Mouse (Mus musculus) limb, embryonic 15.5 days (tissue): Measurements from ENCODE around the gene Dclk1. TPM values are rescaled to one million over a fixed set of nuclear protein-coding genes. Genes with fewer than 3 reads are reported as not detected.

Experiments used
- ATAC-seq: fragments of 200-750 bp; cut with Nextera tagmentation; 2 replicates; pipeline ENCODE4 v1.8.0; 2017; ENCODE audit warnings: low read depth, moderate TSS enrichment; ENCODE audit not compliant: insufficient number of reproducible peaks, low FRiP score, low TSS enrichment
- H3K27ac ChIP-seq: fragments of 300-500 bp; sonication (generic); 2 replicates; pipeline ENCODE4 v1.5.1; 2015; ENCODE audit warnings: moderate library complexity, mild to moderate bottlenecking, inconsistent platforms
- H3K27me3 ChIP-seq: fragments of 300-500 bp; sonication (generic); 2 replicates; pipeline ENCODE4 v1.6.1; 2015; ENCODE audit warnings: inconsistent platforms
- H3K36me3 ChIP-seq: fragments of 300-500 bp; sonication (generic); 2 replicates; pipeline ENCODE4 v1.6.1; 2015; ENCODE audit warnings: inconsistent platforms
- H3K4me1 ChIP-seq: fragments of 300-500 bp; sonication (generic); 2 replicates; pipeline ENCODE4 v1.6.1; 2015; ENCODE audit warnings: inconsistent platforms
- H3K4me2 ChIP-seq: fragments of 300-500 bp; sonication (generic); 2 replicates; pipeline ENCODE4 v1.6.1; 2015; ENCODE audit warnings: mild to moderate bottlenecking, inconsistent platforms
- H3K4me3 ChIP-seq: fragments of 300-500 bp; sonication (generic); 2 replicates; pipeline ENCODE4 v1.5.1; 2015; ENCODE audit warnings: mild to moderate bottlenecking, inconsistent platforms
- H3K9ac ChIP-seq: fragments of 300-500 bp; sonication (generic); 2 replicates; pipeline ENCODE4 v1.6.1; 2015; ENCODE audit warnings: inconsistent platforms
- H3K9me3 ChIP-seq: fragments of 300-500 bp; sonication (generic); 2 replicates; pipeline ENCODE4 v1.6.1; 2016; ENCODE audit warnings: inconsistent platforms
- WGBS: fragments of 180-500 bp; shearing (Covaris S2); methylation state at CpG from one replicate; pipeline ENCODE4 v1.1.7; 2015; 5-methylcytosine and 5-hydroxymethylcytosine counted together
- polyA plus RNA-seq: library from polyadenylated mRNA; unstranded; fragments of >200 nt; fragmentation: Nextera tagmentation; extraction: Ambion mirVana; gene quantifications from 2 replicates; pipeline ENCODE4 v1.2.1, GENCODE M21; 2015

Gene Dclk1
- polyA plus RNA-seq, 1 experiment from 2014 or later: 70.1 TPM

GRCm38 (mm10) chr3:55462904-55463668, 220.9 kb downstream of the Dclk1 start:
- no peak overlapping the region for H3K27ac ChIP-seq
- peaks cover 8% of the 10 kb centered on the region; the same call in 1 of the 2 replicates for H3K4me1 ChIP-seq
- no peak overlapping the region for H3K9ac ChIP-seq
- no peak overlapping the region for H3K4me2 ChIP-seq
- H3K4me3 ChIP-seq: no peak overlapping the region
- WGBS: 86% methylated on average over 4 of the region's 4 CpGs
- H3K27me3 ChIP-seq: no peaks in the 10 kb centered on the region
- ATAC-seq: no peak
- H3K9me3 ChIP-seq: no peaks in the 10 kb centered on the region
- H3K36me3 ChIP-seq: no peaks in the 10 kb centered on the region

- no peak overlapping the region for H3K4me2 ChIP-seq
- 59% methylated on average over 3 of the region's 3 CpGs for WGBS
- no peak for ATAC-seq
- H3K27ac ChIP-seq: no peak overlapping the region
- H3K9ac ChIP-seq: no peak overlapping the region
- no peaks in the 10 kb centered on the region for H3K9me3 ChIP-seq
- peaks cover 8% of the 10 kb centered on the region; the same call in 1 of the 2 replicates for H3K4me1 ChIP-seq
- no peaks in the 10 kb centered on the region for H3K36me3 ChIP-seq
- H3K4me3 ChIP-seq: no peak overlapping the region
- H3K27me3 ChIP-seq: no peaks in the 10 kb centered on the region
These were observed 222.1 kb downstream of the Dclk1 start for GRCm38 (mm10) chr3:55464226-55464625.

- no peaks in the 10 kb centered on the region for H3K36me3 ChIP-seq
- H3K4me3 ChIP-seq: no peak overlapping the region
- ATAC-seq: no peak
- no peak overlapping the region for H3K27ac ChIP-seq
- no peak overlapping the region for H3K4me2 ChIP-seq
- H3K9ac ChIP-seq: no peak overlapping the region
- peaks cover 8% of the 10 kb centered on the region; the same call in 1 of the 2 replicates for H3K4me1 ChIP-seq
- no peaks in the 10 kb centered on the region for H3K9me3 ChIP-seq
- H3K27me3 ChIP-seq: no peaks in the 10 kb centered on the region
- 80% methylated on average over 8 of the region's 8 CpGs for WGBS
These were observed 223.6 kb downstream of the Dclk1 start for GRCm38 (mm10) chr3:55465785-55466184.

GRCm38 (mm10) chr3:55466348-55466747, 224.2 kb downstream of the Dclk1 start:
- no peak overlapping the region for H3K4me3 ChIP-seq
- H3K4me1 ChIP-seq: peaks cover 8% of the 10 kb centered on the region; the same call in 1 of the 2 replicates
- no peak overlapping the region for H3K9ac ChIP-seq
- no peak overlapping the region for H3K27ac ChIP-seq
- H3K4me2 ChIP-seq: no peak overlapping the region
- H3K36me3 ChIP-seq: no peaks in the 10 kb centered on the region
- no peak for ATAC-seq
- 83% methylated on average over 9 of the region's 9 CpGs for WGBS
- H3K27me3 ChIP-seq: no peaks in the 10 kb centered on the region
- no peaks in the 10 kb centered on the region for H3K9me3 ChIP-seq

- ATAC-seq: no peak
- WGBS: 94% methylated on average over 2 of the region's 2 CpGs
- Histone ChIP-seq H3K4me1 (0 out of 2 replicates have a peak, but pooled peaks cover 3% of the 10 kb centered on the region), H3K4me2 (no peak within 1 kb of the TSS), H3K9me3 (no peaks in the 10 kb centered on the region), H3K27ac (no peak within 1 kb of the TSS), H3K9ac (no peak within 1 kb of the TSS), H3K27me3 (no peaks in the 10 kb centered on the region), H3K36me3 (no peaks in the 10 kb centered on the region), H3K4me3 (no peak within 1 kb of the TSS)
These were observed 229.9 kb downstream of the Dclk1 start, which contains the start of gene Gm21954 for GRCm38 (mm10) chr3:55472110-55472509. Gene Gm21954 (minus strand): TSS chr3:55472210.

GRCm38 (mm10) chr3:55473146-55473545, 231.0 kb downstream of the Dclk1 start:
- no peak overlapping the region for H3K4me2 ChIP-seq
- no peak for ATAC-seq
- 37% methylated on average over 6 of the region's 6 CpGs for WGBS

GRCm38 (mm10) chr3:55476694-55477093, 234.5 kb downstream of the Dclk1 start:
- no peak overlapping the region for H3K4me2 ChIP-seq
- no peak overlapping the region for H3K9ac ChIP-seq
- H3K4me3 ChIP-seq: no peak overlapping the region
- no peaks in the 10 kb centered on the region for H3K9me3 ChIP-seq
- ATAC-seq: no peak
- H3K4me1 ChIP-seq: peaks cover 16% of the 10 kb centered on the region
- H3K27me3 ChIP-seq: no peaks in the 10 kb centered on the region
- WGBS: 91% methylated on average over 7 of the region's 7 CpGs
- H3K36me3 ChIP-seq: no peaks in the 10 kb centered on the region
- no peak overlapping the region for H3K27ac ChIP-seq

More at GRCm38 (mm10) chr3:55473146-55473545, 231.0 kb downstream of the Dclk1 start:
- H3K36me3 ChIP-seq: no peaks in the 10 kb centered on the region
- no peak overlapping the region for H3K9ac ChIP-seq
- no peak overlapping the region for H3K4me3 ChIP-seq
- no peaks in the 10 kb centered on the region for H3K27me3 ChIP-seq
- 0 out of 2 replicates have a peak, but pooled peaks cover 3% of the 10 kb centered on the region for H3K4me1 ChIP-seq
- H3K27ac ChIP-seq: no peak overlapping the region
- H3K9me3 ChIP-seq: no peaks in the 10 kb centered on the region

- 15% methylated on average over 4 of the region's 4 CpGs for WGBS
- 0 out of 2 replicates have a peak overlapping the region, but pooled peaks have one; percentile 7 for H3K27ac ChIP-seq
- no peak for ATAC-seq
These were observed 237.1 kb downstream of the Dclk1 start for GRCm38 (mm10) chr3:55479306-55479705.

GRCm38 (mm10) chr3:55481140-55481539, 239.0 kb downstream of the Dclk1 start:
- no peak for ATAC-seq
- Histone ChIP-seq H3K27me3 (no peaks in the 10 kb centered on the region), H3K36me3 (no peaks in the 10 kb centered on the region), H3K4me2 (no peak overlapping the region), H3K27ac (no peak overlapping the region), H3K9ac (no peak overlapping the region), H3K4me1 (peaks cover 13% of the 10 kb centered on the region), H3K9me3 (no peaks in the 10 kb centered on the region), H3K4me3 (no peak overlapping the region)
- 56% methylated on average over 1 of the region's 1 CpGs for WGBS

More at GRCm38 (mm10) chr3:55479306-55479705, 237.1 kb downstream of the Dclk1 start:
- Histone ChIP-seq H3K4me2 (no peak overlapping the region), H3K4me1 (peaks cover 13% of the 10 kb centered on the region), H3K9me3 (no peaks in the 10 kb centered on the region), H3K36me3 (no peaks in the 10 kb centered on the region), H3K27me3 (no peaks in the 10 kb centered on the region), H3K9ac (no peak overlapping the region), H3K4me3 (no peak overlapping the region)

- H3K9ac ChIP-seq: no peak overlapping the region
- no peaks in the 10 kb centered on the region for H3K36me3 ChIP-seq
- H3K4me2 ChIP-seq: no peak overlapping the region
- 32% methylated on average over 4 of the region's 4 CpGs for WGBS
- no peak for ATAC-seq
- no peak overlapping the region for H3K27ac ChIP-seq
- H3K9me3 ChIP-seq: no peaks in the 10 kb centered on the region
- no peaks in the 10 kb centered on the region for H3K27me3 ChIP-seq
- peaks cover 13% of the 10 kb centered on the region for H3K4me1 ChIP-seq
- H3K4me3 ChIP-seq: no peak overlapping the region
These were observed 241.2 kb downstream of the Dclk1 start for GRCm38 (mm10) chr3:55483328-55483727.

GRCm38 (mm10) chr3:55489231-55489990, 247.2 kb downstream of the Dclk1 start:
- Histone ChIP-seq H3K36me3 (no peaks in the 10 kb centered on the region), H3K9ac (no peak overlapping the region), H3K27ac (no peak overlapping the region), H3K4me1 (no peaks in the 10 kb centered on the region), H3K9me3 (no peaks in the 10 kb centered on the region), H3K4me3 (no peak overlapping the region), H3K27me3 (no peaks in the 10 kb centered on the region; the same call in 1 of the 2 replicates), H3K4me2 (no peak overlapping the region)
- 75% methylated on average over 12 of the region's 12 CpGs for WGBS
- no peak for ATAC-seq

- Histone ChIP-seq H3K36me3 (no peaks in the 10 kb centered on the region), H3K9ac (no peak overlapping the region), H3K4me2 (no peak overlapping the region), H3K4me3 (no peak overlapping the region), H3K27ac (no peak overlapping the region), H3K27me3 (no peaks in the 10 kb centered on the region; the same call in 1 of the 2 replicates), H3K9me3 (no peaks in the 10 kb centered on the region), H3K4me1 (peaks cover 19% of the 10 kb centered on the region)
- WGBS: 35% methylated on average over 6 of the region's 6 CpGs
- ATAC-seq: no peak
These were observed 249.9 kb downstream of the Dclk1 start for GRCm38 (mm10) chr3:55492021-55492420.
